Mouse (Mus musculus): ENCODE measurements at regions not wholly inside any gene's neighbourhood (a gene's known extent, or its start where the extent isn't known, plus 50 kb on each side); places are given as distances from the start of the nearest gene placed in this dataset.
A peak's percentile ranks its signal among the peaks of the same experiment; 100 is the strongest.

DNA sequence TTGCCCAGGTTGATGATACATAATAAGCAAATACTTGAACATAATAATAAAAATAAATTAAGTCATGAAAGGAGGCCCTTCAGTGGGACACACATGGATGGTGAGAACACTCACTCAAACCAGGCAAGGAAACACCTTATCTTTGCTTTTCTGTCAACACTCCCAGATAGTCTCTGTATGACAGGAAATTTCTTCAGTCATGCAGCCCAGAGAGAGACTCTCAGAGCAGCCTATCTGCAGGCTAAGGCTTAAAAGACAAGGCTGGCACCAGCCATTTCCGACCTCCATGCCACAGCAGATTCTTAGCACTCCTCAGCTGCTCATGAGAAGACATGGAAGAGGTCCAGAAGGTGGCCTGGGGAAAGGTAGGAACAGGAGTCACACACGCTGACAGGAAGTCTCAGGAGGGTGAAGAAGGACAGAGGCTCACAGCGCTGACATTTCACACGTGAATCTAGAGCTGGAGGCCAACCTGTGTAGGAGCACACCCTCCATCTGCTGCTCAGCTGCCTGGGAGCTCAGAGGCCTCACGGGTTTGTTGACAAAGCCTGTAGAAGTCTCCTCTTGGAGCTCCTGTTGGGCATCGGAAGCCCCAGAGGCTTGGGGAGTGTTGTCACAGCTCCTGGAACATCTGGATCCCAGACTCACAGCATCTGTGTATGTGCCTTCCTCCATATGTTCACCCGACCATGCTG is 232.3 kb downstream of the Qk start:
- no peak for ATAC-seq (replicated peaks in 1 of 2; ENCODE audit: insufficient read depth in 1 of 2, low FRiP score in 2 of 2, low TSS enrichment in 1 of 2, low read depth in 1 of 2, poor library complexity in 2 of 2, severe bottlenecking in 2 of 2)

GRCm38 (mm10) chr17:10086558-10086957 is 233.1 kb downstream of the Qk start:
- ATAC-seq (replicated peaks in 1 of 2; ENCODE audit: insufficient read depth in 1 of 2, low FRiP score in 2 of 2, low TSS enrichment in 1 of 2, low read depth in 1 of 2, poor library complexity in 2 of 2, severe bottlenecking in 2 of 2), result no peak

DNA sequence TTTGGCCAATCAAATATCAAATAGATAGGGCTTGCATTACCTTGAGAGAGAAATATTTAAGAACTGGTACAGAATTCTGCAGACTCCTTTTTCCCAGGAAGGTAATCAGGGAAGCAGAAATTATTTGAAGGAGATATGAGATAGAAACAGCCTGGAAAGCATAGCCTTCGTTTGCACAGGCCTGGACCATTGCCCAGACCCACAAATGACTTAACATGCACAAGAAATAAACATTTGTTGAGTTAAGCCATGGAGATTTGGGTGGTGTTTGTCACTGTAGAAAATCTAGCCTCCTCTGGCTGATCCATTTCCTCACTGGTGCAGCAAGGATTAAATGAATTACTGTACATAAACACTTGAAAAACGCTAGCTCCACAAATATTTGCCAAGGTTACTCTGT is 233.5 kb downstream of the Qk start:
- ATAC-seq (replicated peaks in 1 of 2; ENCODE audit: insufficient read depth in 1 of 2, low FRiP score in 2 of 2, low TSS enrichment in 1 of 2, low read depth in 1 of 2, poor library complexity in 2 of 2, severe bottlenecking in 2 of 2), result no peak

- no peak for ATAC-seq (replicated peaks in 1 of 2; ENCODE audit: insufficient read depth in 1 of 2, low FRiP score in 2 of 2, low TSS enrichment in 1 of 2, low read depth in 1 of 2, poor library complexity in 2 of 2, severe bottlenecking in 2 of 2)
These were observed 237.9 kb downstream of the Qk start for GRCm38 (mm10) chr17:10081721-10082120.

GRCm38 (mm10) chr17:10079853-10080650 is 239.6 kb downstream of the Qk start:
- no peak for ATAC-seq (replicated peaks in 1 of 2; ENCODE audit: insufficient read depth in 1 of 2, low FRiP score in 2 of 2, low TSS enrichment in 1 of 2, low read depth in 1 of 2, poor library complexity in 2 of 2, severe bottlenecking in 2 of 2)

- no peak for ATAC-seq (replicated peaks in 1 of 2; ENCODE audit: insufficient read depth in 1 of 2, low FRiP score in 2 of 2, low TSS enrichment in 1 of 2, low read depth in 1 of 2, poor library complexity in 2 of 2, severe bottlenecking in 2 of 2)
These were observed 240.9 kb downstream of the Qk start for GRCm38 (mm10) chr17:10078536-10079319.

- ATAC-seq (replicated peaks in 1 of 2; ENCODE audit: insufficient read depth in 1 of 2, low FRiP score in 2 of 2, low TSS enrichment in 1 of 2, low read depth in 1 of 2, poor library complexity in 2 of 2, severe bottlenecking in 2 of 2), result no peak
These were observed 246.4 kb downstream of the Qk start for GRCm38 (mm10) chr17:10073301-10073700.

DNA sequence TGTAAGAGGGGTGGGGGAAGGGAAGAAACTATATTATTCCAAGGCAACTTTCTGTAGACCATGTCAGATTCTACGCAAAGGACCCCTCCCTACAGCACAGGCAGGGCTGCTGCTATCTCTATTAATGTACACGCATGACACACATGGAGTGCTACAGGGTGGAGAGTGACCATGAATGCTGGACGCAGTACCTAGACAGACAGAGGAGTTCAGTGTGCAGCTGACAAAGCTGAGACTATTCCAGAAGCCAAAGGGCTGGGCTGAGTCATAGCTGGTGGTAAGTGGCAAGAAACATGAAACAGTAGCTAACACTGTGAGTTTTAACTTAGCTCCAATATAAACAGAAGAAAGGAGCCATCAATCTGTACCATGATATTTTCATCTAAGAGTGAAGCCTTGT is 250.4 kb downstream of the Qk start:
- no peak for ATAC-seq (replicated peaks in 1 of 2; ENCODE audit: insufficient read depth in 1 of 2, low FRiP score in 2 of 2, low TSS enrichment in 1 of 2, low read depth in 1 of 2, poor library complexity in 2 of 2, severe bottlenecking in 2 of 2)

GRCm38 (mm10) chr17:10065131-10065530 is 254.5 kb downstream of the Qk start:
- no peak for ATAC-seq (replicated peaks in 1 of 2; ENCODE audit: insufficient read depth in 1 of 2, low FRiP score in 2 of 2, low TSS enrichment in 1 of 2, low read depth in 1 of 2, poor library complexity in 2 of 2, severe bottlenecking in 2 of 2)

DNA sequence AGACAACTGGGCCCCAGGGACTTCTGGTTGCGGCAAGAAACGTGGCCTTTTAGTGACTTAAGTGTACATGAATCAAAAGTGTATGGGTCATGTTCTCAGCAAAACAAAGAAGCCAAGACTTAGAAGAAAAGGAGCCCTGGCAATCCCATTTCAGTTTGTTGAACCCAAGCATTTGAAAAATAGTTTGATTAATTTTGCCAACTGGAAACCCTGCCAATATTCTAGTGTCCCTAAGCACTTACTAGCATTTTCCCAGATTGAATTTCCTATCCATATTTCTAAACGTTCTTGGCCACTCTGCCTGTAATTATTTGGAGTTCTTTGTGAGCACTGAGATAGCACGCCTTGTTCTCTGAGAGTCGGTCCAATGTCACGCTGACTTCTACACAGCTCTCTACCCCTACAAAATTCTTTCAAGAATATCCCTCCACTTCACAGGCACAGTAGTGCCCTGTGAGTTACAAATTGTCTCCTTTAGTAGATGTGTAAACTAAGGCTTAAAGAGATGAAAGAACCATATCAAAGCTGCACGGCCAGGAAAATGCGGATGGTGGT is 257.0 kb downstream of the Qk start:
- ATAC-seq (replicated peaks in 1 of 2; ENCODE audit: insufficient read depth in 1 of 2, low FRiP score in 2 of 2, low TSS enrichment in 1 of 2, low read depth in 1 of 2, poor library complexity in 2 of 2, severe bottlenecking in 2 of 2), result no peak

DNA sequence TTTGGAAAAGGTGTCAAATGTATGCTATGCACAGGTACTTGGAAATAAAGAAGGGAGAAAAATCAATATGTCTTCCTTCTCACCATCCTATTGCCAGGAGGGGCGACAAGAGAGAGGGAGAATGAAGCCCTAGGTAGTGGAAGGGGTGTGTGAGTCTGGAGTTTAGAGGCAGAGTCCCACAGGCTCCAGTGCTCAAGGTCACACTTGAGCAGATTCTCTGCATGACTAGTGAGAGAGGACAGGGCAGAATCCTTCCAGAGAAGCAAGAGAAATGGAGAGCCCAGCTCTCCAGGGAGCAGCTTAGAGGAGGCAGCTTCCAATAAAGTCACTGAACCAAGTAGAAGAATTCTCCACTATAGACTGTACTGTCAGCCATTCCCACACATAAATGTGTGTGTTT is 261.9 kb downstream of the Qk start:
- no peak for ATAC-seq (replicated peaks in 1 of 2; ENCODE audit: insufficient read depth in 1 of 2, low FRiP score in 2 of 2, low TSS enrichment in 1 of 2, low read depth in 1 of 2, poor library complexity in 2 of 2, severe bottlenecking in 2 of 2)

DNA sequence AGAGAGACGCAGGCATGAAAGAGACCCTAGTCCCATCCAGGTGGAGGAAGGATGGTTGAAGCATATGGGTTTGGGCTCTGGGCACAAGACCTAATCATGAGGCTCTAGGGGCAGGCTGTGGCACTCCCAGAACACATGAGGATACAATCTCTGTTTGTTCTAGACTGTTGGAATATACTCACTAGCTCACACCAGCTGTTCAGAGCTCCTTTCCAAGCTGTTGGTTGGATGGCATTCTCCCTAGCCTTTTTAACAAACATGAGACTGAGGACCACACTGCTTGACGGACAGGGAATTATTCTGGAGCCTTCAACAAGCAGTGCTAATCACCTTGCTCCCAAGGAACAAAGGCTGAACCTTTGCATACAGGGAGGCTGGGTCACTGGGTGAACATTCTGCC is 263.6 kb downstream of the Qk start:
- ATAC-seq (replicated peaks in 1 of 2; ENCODE audit: insufficient read depth in 1 of 2, low FRiP score in 2 of 2, low TSS enrichment in 1 of 2, low read depth in 1 of 2, poor library complexity in 2 of 2, severe bottlenecking in 2 of 2), result no peak

- no peak for ATAC-seq (replicated peaks in 1 of 2; ENCODE audit: insufficient read depth in 1 of 2, low FRiP score in 2 of 2, low TSS enrichment in 1 of 2, low read depth in 1 of 2, poor library complexity in 2 of 2, severe bottlenecking in 2 of 2)
These were observed 265.3 kb downstream of the Qk start for GRCm38 (mm10) chr17:10054375-10054774.

- ATAC-seq (replicated peaks in 1 of 2; ENCODE audit: insufficient read depth in 1 of 2, low FRiP score in 2 of 2, low TSS enrichment in 1 of 2, low read depth in 1 of 2, poor library complexity in 2 of 2, severe bottlenecking in 2 of 2), result no peak
These were observed 275.3 kb downstream of the Qk start for GRCm38 (mm10) chr17:10044336-10044735.

DNA sequence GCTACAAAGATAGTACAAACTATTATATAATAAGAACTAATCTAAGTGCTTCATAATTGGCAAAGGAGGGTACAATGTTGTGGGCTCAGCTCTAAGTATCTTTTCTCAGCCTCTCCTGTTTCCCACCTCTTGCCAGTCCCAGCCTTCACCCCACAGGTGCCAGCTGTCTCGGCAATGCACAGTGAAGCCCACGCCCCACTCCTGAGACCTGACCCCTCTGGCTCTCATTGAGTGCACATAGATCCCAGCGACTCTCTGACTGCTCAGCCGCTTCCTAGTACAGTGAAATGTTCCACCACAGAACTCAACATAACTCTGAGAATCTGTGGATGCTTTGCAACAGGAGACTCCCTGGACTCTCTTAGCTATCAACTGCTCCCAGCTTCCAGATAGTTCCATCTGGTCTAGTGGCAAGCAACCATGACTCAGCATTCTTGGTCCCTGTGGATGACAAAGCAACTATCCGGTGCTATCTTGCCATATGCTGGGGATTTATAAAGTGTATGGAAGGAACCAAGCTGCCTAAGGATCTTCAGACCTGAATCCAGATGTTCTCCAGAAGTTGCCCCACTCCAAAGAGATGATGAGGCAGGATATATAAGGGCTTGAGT is 277.5 kb downstream of the Qk start:
- ATAC-seq (replicated peaks in 1 of 2; ENCODE audit: insufficient read depth in 1 of 2, low FRiP score in 2 of 2, low TSS enrichment in 1 of 2, low read depth in 1 of 2, poor library complexity in 2 of 2, severe bottlenecking in 2 of 2), result no peak

DNA sequence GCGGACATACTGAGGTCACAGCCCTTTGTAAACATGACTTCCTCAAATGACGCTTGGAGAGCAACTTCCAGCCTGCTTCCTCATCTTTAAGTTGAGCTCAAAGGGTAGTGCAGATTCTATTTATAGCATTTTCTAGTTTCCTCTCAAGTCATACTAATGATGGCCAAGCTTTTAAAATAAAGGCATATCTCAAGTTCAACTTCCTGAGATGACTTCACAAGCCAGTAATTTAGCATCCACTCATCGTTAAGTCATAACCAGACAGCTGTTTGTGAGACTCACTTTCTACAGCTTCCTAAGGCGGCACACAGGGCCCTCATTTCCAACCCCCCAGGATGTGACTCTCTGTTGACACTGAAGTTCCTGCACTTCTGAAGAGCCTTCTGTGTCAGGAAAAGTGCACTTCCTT is 278.7 kb downstream of the Qk start:
- peak; percentile 51 to 58; a peak in 2 of 4 replicates for ATAC-seq (replicated peaks in 1 of 2; ENCODE audit: insufficient read depth in 1 of 2, low FRiP score in 2 of 2, low TSS enrichment in 1 of 2, low read depth in 1 of 2, poor library complexity in 2 of 2, severe bottlenecking in 2 of 2)

- ATAC-seq (replicated peaks in 1 of 2; ENCODE audit: insufficient read depth in 1 of 2, low FRiP score in 2 of 2, low TSS enrichment in 1 of 2, low read depth in 1 of 2, poor library complexity in 2 of 2, severe bottlenecking in 2 of 2), result no peak
These were observed 279.3 kb downstream of the Qk start for GRCm38 (mm10) chr17:10040375-10040774.
